Mouse (Mus musculus) embryonic facial prominence, embryonic 15.5 days (tissue): ENCODE measurements around the gene Acacb. TPM values are rescaled to one million over a fixed set of nuclear protein-coding genes. Genes with fewer than 3 reads are reported as not detected.

Source experiments
- ATAC-seq: fragments of 200-750 bp; cut with Nextera tagmentation; 2 replicates; pipeline ENCODE4 v1.8.0; 2017; ENCODE audit warnings: low read depth, moderate TSS enrichment; ENCODE audit not compliant: insufficient number of reproducible peaks, low FRiP score, low TSS enrichment
- H3K27ac ChIP-seq: fragments of 300-500 bp; sonication (generic); replicated peaks from 2 replicates; pipeline ENCODE4 v1.5.1; 2015; ENCODE audit warnings: mild to moderate bottlenecking, inconsistent platforms
- H3K27me3 ChIP-seq: fragments of 300-500 bp; sonication (generic); 2 replicates; pipeline ENCODE4 v1.6.1; 2015; ENCODE audit warnings: inconsistent platforms
- H3K36me3 ChIP-seq: fragments of 300-500 bp; sonication (generic); 2 replicates; pipeline ENCODE4 v1.6.1; 2015; ENCODE audit warnings: mild to moderate bottlenecking, inconsistent platforms
- H3K4me1 ChIP-seq: fragments of 300-500 bp; sonication (generic); 2 replicates; pipeline ENCODE4 v1.6.1; 2015; ENCODE audit warnings: inconsistent platforms
- H3K4me2 ChIP-seq: fragments of 300-500 bp; sonication (generic); replicated peaks from 2 replicates; pipeline ENCODE4 v1.6.1; 2015; ENCODE audit warnings: mild to moderate bottlenecking, inconsistent platforms
- H3K4me3 ChIP-seq: fragments of 300-500 bp; sonication (generic); replicated peaks from 2 replicates; pipeline ENCODE4 v1.5.1; 2015; ENCODE audit warnings: mild to moderate bottlenecking, inconsistent platforms
- H3K9ac ChIP-seq: fragments of 300-500 bp; sonication (generic); 2 replicates; pipeline ENCODE4 v1.6.1; 2015; ENCODE audit warnings: inconsistent platforms
- H3K9me3 ChIP-seq: fragments of 300-500 bp; sonication (generic); replicated peaks from 2 replicates; pipeline ENCODE4 v1.6.1; 2016; ENCODE audit warnings: inconsistent platforms
- WGBS: fragments of 180-500 bp; shearing (Covaris S2); methylation state at CpG from one replicate; pipeline ENCODE4 v1.1.7; 2015; 5-methylcytosine and 5-hydroxymethylcytosine counted together
- polyA plus RNA-seq: library from polyadenylated mRNA; unstranded; fragments of >200 nt; fragmentation: Nextera tagmentation; extraction: Ambion mirVana; gene quantifications from 2 replicates; pipeline ENCODE4 v1.2.1, GENCODE M21; 2015

Gene Acacb
- polyA plus RNA-seq, 1 experiment from 2014 or later: 2.6 TPM

DNA sequence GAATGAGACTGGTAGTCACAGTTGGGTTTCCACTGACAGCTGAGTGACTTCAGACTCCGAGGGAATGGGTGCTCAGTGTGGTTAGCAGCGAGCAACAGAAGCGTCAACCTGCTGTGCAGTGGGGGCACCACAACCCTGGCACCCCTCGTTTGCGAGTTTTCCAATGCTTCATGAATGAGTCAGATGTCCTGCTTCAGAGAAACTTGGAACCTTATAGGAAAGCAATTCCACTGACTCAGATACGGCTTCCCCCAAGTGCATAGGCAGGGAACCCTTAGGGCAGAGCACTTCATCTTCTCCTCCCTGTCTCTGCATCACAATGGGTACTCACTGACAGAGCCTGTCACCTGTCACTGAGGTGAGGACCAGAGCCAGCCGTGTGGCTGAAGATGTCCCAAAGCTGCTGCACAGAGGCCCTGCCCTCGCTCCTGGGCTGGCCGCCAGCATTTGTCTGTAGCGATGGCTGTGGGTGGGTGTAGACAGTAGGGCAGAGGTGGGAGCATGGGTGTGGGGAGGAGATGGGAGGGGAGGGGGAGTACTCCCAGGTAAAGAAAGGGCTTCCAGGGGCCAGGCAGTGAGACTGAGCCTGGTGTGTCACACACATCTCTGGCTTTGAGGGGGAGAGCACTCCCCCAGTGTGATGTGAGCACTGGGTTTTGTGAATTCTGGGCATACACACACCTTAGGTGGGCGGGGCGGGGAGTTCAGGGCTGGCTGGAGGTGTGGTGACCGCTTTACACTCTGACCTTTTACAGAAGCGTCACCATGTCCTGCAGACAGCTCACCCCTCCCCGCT, 8.7 kb upstream of the Acacb start:
- 80% methylated on average over 15 of the region's 15 CpGs for WGBS
- no peak for ATAC-seq
- H3K27ac ChIP-seq: no peak overlapping the region

DNA sequence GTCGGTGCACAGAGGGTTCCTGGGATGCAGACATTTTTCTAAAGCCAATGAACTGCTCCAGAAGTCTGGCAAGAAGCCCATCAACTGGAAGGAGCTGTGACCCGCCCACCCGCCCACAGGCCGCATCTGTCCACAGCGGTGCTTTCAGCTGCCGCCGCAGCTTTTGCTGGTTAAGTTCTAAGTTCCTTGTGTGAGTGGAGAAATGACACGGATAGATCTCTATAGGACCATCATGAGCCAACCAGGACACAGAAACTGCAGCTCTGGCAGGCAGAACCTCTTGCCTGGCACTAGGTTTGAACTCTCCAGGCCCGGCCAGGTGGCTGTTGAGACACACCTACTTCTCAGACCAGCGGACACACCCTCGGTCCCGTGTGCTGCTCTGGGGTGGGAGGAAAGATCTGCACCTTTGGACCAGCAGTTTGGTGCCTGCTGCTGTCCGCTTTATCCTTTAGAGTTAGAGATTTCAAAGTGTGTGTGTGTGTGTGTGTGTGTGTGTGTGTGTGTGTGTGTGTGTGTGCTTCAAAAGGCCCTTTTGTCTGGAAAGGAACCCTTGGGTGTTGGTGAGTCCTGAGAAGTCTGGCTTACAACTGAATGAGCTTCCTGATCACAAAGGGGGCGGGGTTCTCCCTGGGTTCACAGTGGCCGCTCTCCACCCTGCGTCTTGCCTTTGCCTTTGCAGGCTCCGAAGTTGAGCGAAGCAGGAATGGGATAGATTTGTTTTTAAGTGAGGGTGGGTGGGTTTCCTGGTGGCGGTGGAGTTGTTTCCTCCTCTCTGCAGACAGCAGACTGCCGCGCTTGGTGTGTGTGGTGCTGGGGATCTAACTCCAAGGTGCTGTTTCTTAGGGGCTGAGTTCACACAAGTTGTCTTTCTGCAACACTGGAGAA, 7.8 kb upstream of the Acacb start:
- WGBS: 68% methylated on average over 21 of the region's 21 CpGs
- H3K4me3 ChIP-seq: no peak overlapping the region
- no peaks in the 10 kb centered on the region for H3K27me3 ChIP-seq
- H3K4me1 ChIP-seq: peaks cover 10% of the 10 kb centered on the region
- H3K9me3 ChIP-seq: no peaks in the 10 kb centered on the region
- H3K36me3 ChIP-seq: peaks cover 20% of the 10 kb centered on the region
- H3K9ac ChIP-seq: no peak overlapping the region
- ATAC-seq: no peak
- H3K4me2 ChIP-seq: no peak overlapping the region
- peak overlapping the region; percentile 65; the same call in 1 of the 2 replicates for H3K27ac ChIP-seq

More for the DNA sequence above, 8.7 kb upstream of the Acacb start:
- Histone ChIP-seq H3K27me3 (no peaks in the 10 kb centered on the region), H3K9ac (no peak overlapping the region), H3K4me3 (no peak overlapping the region), H3K4me2 (no peak overlapping the region), H3K9me3 (no peaks in the 10 kb centered on the region), H3K36me3 (peaks cover 20% of the 10 kb centered on the region), H3K4me1 (peaks cover 13% of the 10 kb centered on the region)

DNA sequence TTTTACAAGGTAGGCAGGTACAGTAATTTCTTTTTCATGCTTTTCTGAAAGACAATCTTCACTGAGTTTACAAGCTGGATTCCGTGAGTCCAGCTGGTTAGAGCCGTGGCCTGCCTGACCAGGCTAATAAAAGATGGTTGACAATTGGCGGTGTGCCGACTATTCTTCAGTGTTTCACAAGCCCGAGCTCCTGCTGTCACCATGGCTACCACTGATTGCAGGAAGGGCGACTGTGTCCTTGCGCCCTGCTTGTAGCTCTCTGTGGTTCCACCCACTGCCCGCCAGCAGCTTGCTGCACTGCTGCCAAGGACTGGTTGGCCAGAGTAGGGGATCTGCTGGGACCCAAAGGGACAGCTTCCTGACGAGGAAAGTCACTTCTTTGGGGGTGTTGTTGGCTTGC, 7.2 kb upstream of the Acacb start:
- no peak for ATAC-seq
- Histone ChIP-seq H3K4me1 (peaks cover 10% of the 10 kb centered on the region), H3K9ac (no peak overlapping the region), H3K9me3 (no peaks in the 10 kb centered on the region), H3K4me3 (no peak overlapping the region), H3K36me3 (peaks cover 20% of the 10 kb centered on the region), H3K4me2 (no peak overlapping the region), H3K27ac (no peak overlapping the region), H3K27me3 (no peaks in the 10 kb centered on the region)
- WGBS: 68% methylated on average over 9 of the region's 9 CpGs

DNA sequence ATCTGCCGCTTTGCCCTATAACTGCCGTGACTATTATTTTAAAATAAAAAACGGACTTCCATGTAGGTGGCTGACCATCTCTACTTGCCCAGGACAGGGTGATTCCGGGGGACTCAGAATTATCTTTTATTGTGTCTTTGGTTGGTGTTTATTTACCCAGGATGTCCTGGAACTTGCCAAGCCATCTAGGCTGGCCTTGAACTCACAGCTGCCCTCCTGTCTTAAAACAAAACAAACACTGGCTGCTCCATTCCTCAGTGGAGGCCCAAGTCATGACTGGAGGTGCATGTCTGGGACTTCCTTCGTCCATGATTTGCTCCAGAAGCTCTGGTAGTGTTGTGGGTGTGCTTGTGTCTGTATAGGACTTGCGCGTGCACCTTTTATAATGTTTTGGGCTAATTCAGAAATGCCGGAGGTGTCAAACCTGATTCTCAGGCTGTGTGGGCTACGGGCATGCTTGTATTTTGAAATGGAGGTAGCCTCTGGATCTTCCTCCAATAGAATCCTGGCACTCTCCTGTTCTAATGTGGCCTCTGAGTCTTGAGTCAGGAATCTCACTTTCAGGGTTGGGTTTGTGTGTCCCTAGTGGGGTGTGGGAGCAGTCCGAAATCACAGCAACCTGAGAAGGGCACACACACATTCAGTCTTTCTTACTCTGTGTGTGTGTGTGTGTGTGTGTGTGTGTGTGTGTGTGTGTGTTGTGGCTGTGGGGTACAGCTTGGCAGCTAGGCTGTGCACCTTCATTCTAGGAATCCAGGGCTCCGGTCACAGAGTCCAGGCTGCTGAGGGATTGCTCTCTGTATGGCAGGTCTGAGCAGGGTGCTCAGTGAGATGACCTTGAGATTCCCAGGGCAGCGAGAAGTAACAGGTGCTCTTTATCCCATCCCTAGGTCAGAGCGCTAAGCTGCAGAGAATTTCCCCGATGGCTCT, 973 bp downstream of the Acacb start:
- WGBS: 75% methylated on average over 14 of the region's 14 CpGs
- H3K27ac ChIP-seq: no peak overlapping the region

DNA sequence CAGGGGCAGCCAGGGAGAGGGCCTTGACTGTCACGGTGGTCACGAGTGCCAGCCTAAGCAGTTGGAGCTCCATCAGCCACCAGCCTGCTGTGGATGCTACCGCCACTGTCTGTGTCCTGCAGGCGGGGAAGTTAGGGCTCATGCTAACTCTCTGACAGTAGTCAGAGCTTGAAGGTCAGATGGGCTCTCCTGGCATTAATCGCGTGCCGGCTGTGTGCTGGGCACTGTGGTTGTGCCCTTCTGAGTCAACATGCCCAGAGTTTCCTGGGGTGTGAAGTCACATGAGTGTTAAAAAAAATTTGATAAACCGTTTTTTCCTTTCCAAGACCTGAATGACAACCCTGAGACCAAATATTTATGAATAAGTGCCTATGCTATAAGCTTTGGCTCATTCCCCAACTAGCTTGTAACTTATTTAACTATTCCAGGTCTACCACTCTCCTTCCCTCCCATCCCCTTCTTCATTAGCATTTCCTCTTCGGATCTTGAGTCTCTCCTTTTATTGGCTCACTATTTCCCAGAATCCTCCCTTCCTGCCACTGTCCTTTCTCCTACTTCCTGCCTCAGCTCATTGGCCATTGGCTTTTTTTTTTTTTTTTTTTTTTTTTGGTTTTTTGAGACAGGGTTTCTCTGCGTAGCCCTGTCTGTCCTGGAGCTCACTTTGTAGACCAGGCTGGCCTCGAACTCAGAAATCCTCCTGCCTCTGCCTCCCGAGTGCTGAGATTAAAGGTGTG, 6.2 kb downstream of the Acacb start:
- Histone ChIP-seq H3K4me1 (no peaks in the 10 kb centered on the region), H3K9ac (no peak overlapping the region), H3K36me3 (no peaks in the 10 kb centered on the region), H3K27ac (no peak overlapping the region), H3K4me2 (no peak overlapping the region), H3K27me3 (no peaks in the 10 kb centered on the region), H3K9me3 (no peaks in the 10 kb centered on the region), H3K4me3 (no peak overlapping the region)
- ATAC-seq: no peak
- WGBS: 84% methylated on average over 12 of the region's 12 CpGs

More for the DNA sequence above, 973 bp downstream of the Acacb start:
- no peaks in the 10 kb centered on the region for H3K27me3 ChIP-seq
- no peak for ATAC-seq
- no peak overlapping the region for H3K4me2 ChIP-seq
- no peaks in the 10 kb centered on the region for H3K36me3 ChIP-seq
- H3K9me3 ChIP-seq: no peaks in the 10 kb centered on the region
- H3K4me3 ChIP-seq: no peak overlapping the region
- no peak overlapping the region for H3K9ac ChIP-seq
- H3K4me1 ChIP-seq: no peaks in the 10 kb centered on the region

DNA sequence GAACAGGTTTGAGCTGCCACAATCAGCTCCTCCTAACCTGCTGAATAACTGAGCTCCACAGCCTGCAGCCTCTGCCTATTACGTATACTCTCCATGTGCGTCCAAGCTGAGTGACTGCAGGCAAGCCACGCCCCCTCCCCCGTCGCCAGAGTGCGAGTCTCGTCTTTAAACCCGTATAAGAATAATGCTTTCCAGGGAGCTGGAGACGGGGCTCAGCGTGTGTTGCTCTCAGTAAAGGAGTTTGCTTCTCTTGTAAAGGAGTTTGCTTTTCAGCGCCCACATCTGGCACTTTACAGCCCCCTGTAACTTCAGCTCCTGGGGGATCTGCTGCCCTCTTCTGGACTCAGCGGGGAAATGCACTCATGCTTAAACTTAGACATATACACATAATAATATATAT, 7.2 kb downstream of the Acacb start:
- 3% methylated on average over 12 of the region's 12 CpGs for WGBS
- no peaks in the 10 kb centered on the region for H3K36me3 ChIP-seq
- no peak for ATAC-seq
- H3K27ac ChIP-seq: no peak overlapping the region
- H3K4me2 ChIP-seq: peak overlapping the region; percentile 38
- no peak overlapping the region for H3K9ac ChIP-seq
- H3K4me1 ChIP-seq: no peaks in the 10 kb centered on the region
- no peaks in the 10 kb centered on the region for H3K27me3 ChIP-seq
- H3K9me3 ChIP-seq: no peaks in the 10 kb centered on the region
- peak overlapping the region; percentile 28 for H3K4me3 ChIP-seq

DNA sequence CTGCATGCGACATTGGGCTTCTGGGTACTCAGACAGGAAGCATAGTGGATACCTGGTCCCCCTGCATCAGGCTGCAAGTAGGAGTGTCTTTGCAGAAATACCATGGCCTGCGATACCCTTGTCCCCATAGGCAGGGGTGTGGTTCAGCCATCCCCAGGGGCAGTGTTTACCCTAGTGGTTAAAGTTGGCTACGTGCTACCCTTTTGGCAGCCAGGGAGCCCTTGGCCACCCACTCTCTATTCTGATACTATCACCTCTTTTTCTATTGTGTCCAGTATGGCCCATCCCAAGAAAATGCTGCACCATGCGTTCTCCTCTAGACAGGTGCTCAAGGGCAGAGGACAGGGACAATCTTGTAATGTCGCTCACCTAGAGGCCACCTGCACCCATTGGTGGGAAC, 8.4 kb downstream of the Acacb start:
- Histone ChIP-seq H3K4me2 (no peak overlapping the region), H3K9ac (no peak overlapping the region), H3K27ac (no peak overlapping the region), H3K36me3 (no peaks in the 10 kb centered on the region), H3K4me1 (no peaks in the 10 kb centered on the region), H3K9me3 (no peaks in the 10 kb centered on the region), H3K4me3 (no peak overlapping the region), H3K27me3 (no peaks in the 10 kb centered on the region)
- no peak for ATAC-seq
- 74% methylated on average over 5 of the region's 5 CpGs for WGBS

DNA sequence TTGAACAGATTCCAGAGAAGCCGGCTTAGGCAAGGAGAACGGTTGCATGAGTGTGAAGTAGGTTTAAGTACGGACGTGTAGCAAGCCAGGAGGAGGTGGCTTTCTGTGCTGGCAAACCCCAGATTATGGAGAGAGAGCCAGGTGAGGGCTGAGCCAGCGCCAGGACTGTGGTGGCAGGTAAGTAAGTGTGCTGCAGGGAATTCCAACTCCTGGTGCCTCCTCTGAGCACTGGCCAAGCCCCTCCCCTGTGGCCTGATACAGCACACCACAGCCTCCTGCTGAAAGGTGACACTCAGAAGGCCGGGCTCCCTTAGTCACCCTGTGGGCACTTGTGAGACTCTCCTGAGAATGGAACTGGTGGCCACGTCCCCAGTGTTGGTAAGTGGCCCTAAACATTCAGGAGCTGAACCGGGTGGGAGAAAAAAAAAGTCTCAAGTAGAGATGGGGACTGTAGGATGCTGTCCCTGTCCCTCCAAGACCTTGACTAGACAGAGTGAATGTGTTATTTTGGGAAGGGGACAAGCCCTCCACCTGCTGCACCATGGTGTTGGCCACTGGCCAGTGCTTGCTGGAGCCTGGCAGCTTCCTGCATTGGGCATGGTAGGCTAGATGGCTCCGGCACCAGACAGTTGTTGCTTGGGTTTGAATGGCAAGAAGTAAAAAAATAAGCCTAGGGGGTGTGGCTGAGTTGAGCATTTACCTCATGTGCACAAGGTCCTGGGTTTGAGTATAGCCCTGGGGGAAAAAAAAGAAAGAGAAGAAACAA, 9.0 kb downstream of the Acacb start:
- ATAC-seq: no peak
- Histone ChIP-seq H3K4me1 (no peaks in the 10 kb centered on the region), H3K9ac (no peak overlapping the region), H3K4me2 (no peak overlapping the region), H3K27me3 (no peaks in the 10 kb centered on the region), H3K4me3 (no peak overlapping the region), H3K27ac (no peak overlapping the region), H3K36me3 (no peaks in the 10 kb centered on the region), H3K9me3 (no peaks in the 10 kb centered on the region)
- 41% methylated on average over 9 of the region's 9 CpGs for WGBS

DNA sequence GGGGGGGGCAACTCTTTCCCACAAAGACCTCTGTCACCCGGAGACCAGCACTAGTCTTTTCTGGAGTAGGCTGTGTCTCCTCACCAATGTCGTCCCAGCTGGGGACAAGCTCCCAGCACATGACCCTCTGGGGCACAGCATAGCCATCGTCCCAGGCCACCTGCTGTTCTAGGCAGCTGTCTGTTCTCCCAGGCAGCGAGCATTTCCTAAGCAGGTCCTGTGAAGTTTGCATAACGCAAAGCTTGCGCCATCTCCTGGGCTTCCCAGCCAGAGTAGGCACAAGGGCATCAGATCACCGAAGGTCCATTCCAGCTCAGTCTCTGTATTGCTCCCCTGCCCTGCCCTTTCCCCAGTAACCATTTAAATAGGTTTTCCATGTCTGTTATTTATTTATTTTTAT, 10.9 kb downstream of the Acacb start:
- Histone ChIP-seq H3K36me3 (no peaks in the 10 kb centered on the region), H3K4me1 (no peaks in the 10 kb centered on the region), H3K4me2 (no peak overlapping the region), H3K9me3 (no peaks in the 10 kb centered on the region), H3K27me3 (no peaks in the 10 kb centered on the region), H3K27ac (no peak overlapping the region), H3K4me3 (no peak overlapping the region), H3K9ac (no peak overlapping the region)
- no peak for ATAC-seq
- WGBS: 60% methylated on average over 7 of the region's 7 CpGs

DNA sequence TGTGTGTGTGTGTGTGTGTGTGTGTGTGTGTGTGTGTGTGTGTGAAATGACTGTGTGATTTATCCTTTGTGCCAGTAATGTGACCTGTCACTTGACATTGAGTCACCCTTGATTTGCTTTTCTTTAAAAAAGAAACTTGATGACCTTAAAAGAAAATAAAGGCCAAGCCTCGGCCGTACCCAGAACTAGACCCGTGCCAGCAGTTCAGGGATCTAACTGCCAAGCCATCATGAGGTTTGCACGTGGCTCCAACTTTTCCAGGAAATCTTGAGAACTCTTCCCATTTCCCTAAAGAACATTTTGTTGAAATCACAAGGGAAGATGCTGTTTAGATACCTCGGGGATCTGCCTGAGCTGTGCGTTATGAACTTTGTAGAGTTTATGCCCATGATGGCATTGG, 15.1 kb downstream of the Acacb start:
- no peaks in the 10 kb centered on the region for H3K27me3 ChIP-seq
- 82% methylated on average over 6 of the region's 6 CpGs for WGBS
- H3K9me3 ChIP-seq: no peaks in the 10 kb centered on the region
- ATAC-seq: no peak
- H3K27ac ChIP-seq: no peak overlapping the region
- H3K36me3 ChIP-seq: no peaks in the 10 kb centered on the region
- no peak overlapping the region for H3K4me2 ChIP-seq
- no peak overlapping the region for H3K9ac ChIP-seq
- 0 out of 2 replicates have a peak, but pooled peaks cover 4% of the 10 kb centered on the region for H3K4me1 ChIP-seq
- no peak overlapping the region for H3K4me3 ChIP-seq
